Mouse (Mus musculus) bone marrow, adult 2 months (tissue): ENCODE results near the gene Stkld1. TPM values are rescaled to one million over a fixed set of nuclear protein-coding genes. Genes with fewer than 3 reads are reported as not detected.

Experiments
- H3K27ac ChIP-seq: fragments of 200-500 bp; 2 replicates; pipeline ENCODE4 v1.5.1; 2012; ENCODE audit warnings: low read depth, mild to moderate bottlenecking, control low read depth, inconsistent platforms, low read length; ENCODE audit not compliant: control insufficient read depth, poor library complexity, insufficient read depth
- H3K4me1 ChIP-seq: fragments of 200-500 bp; 2 replicates; pipeline ENCODE4 v1.6.1; 2011; ENCODE audit warnings: low read length; ENCODE audit not compliant: control insufficient read depth, insufficient read depth
- H3K4me3 ChIP-seq: fragments of 200-500 bp; replicated peaks from 2 replicates; pipeline ENCODE3; 2011; ENCODE audit warnings: mild to moderate bottlenecking, low read depth, low read length, control low read depth; ENCODE audit not compliant: control insufficient read depth
- CTCF ChIP-seq: fragments of 200-500 bp; IDR thresholded peaks from 2 replicates; pipeline ENCODE4 v1.5.1; 2011; ENCODE audit warnings: low read length, control low read depth; ENCODE audit not compliant: control insufficient read depth, insufficient read depth
- POLR2A ChIP-seq: fragments of 200-500 bp; IDR thresholded peaks from 2 replicates; pipeline ENCODE4 v1.6.1; 2011; ENCODE audit warnings: low read depth, mild to moderate bottlenecking, control low read depth, low read length, borderline replicate concordance; ENCODE audit not compliant: control insufficient read depth
- WGBS: fragments of 180-500 bp; shearing (Covaris S2); methylation state at CpG from one replicate; pipeline ENCODE4 v1.1.7; 2018; 5-methylcytosine and 5-hydroxymethylcytosine counted together
- polyA plus RNA-seq: library from polyadenylated mRNA; stranded (reverse); fragments of >200 nt; gene quantifications from 2 replicates; pipeline ENCODE4 v1.2.4, GENCODE M21; 2011; ENCODE audit warnings: low replicate concordance; ENCODE audit not compliant: missing spikeins, insufficient read depth, insufficient read length

Gene Stkld1
- polyA plus RNA-seq, 1 experiment, result 0.70 TPM

- Histone ChIP-seq H3K27ac (peak within 1 kb of the TSS; percentile 92), H3K4me1 (no peaks in the 10 kb centered on the region; the same call in 1 of the 2 replicates), H3K4me3 (peak within 1 kb of the TSS; percentile 73)
- TF ChIP-seq POLR2A (peak; percentile 58; the same call in 1 of the 2 replicates), CTCF (no peak)
- WGBS, result under 1% methylated on average over 50 of the region's 50 CpGs
Measured at GRCm38 (mm10) chr2:26963923-26964723, 30.3 kb downstream of the Stkld1 start, which contains the start of gene Rexo4. Gene Rexo4 (minus strand): TSS chr2:26964386.

- H3K4me1 ChIP-seq, result no peaks in the 10 kb centered on the region; the same call in 1 of the 2 replicates
- TF ChIP-seq CTCF (no peak), POLR2A (no peak)
- H3K4me3 ChIP-seq, result peak overlapping the region; percentile 73
- no peak overlapping the region; the same call in 1 of the 2 replicates for H3K27ac ChIP-seq
- 18% methylated on average over 14 of the region's 14 CpGs for WGBS
Measured at GRCm38 (mm10) chr2:26964724-26965370, 31.0 kb downstream of the Stkld1 start.

GRCm38 (mm10) chr2:26967262-26967661, 33.4 kb downstream of the Stkld1 start:
- Histone ChIP-seq H3K4me1 (no peaks in the 10 kb centered on the region; the same call in 1 of the 2 replicates), H3K27ac (no peak overlapping the region), H3K4me3 (no peak overlapping the region)
- 77% methylated on average over 2 of the region's 2 CpGs for WGBS
- no peak for TF ChIP-seq POLR2A
- TF ChIP-seq CTCF, result no peak

- Histone ChIP-seq H3K4me1 (no peaks in the 10 kb centered on the region), H3K27ac (no peak within 1 kb of the TSS), H3K4me3 (no peak within 1 kb of the TSS)
- no peak for TF ChIP-seq CTCF
- no peak for TF ChIP-seq POLR2A
- 67% methylated on average over 3 of the region's 3 CpGs for WGBS
Measured at GRCm38 (mm10) chr2:26973116-26973515, 39.3 kb downstream of the Stkld1 start, which contains the start of gene Adamts13. Gene Adamts13 (plus strand): TSS chr2:26973416.

- H3K4me1 ChIP-seq, result no peaks in the 10 kb centered on the region
- TF ChIP-seq CTCF (no peak), POLR2A (no peak)
- H3K27ac ChIP-seq, result no peak overlapping the region
- no peak overlapping the region for H3K4me3 ChIP-seq
- 2% methylated on average over 4 of the region's 4 CpGs for WGBS
Measured at GRCm38 (mm10) chr2:26973960-26974359, 40.1 kb downstream of the Stkld1 start.

- H3K4me1 ChIP-seq, result no peaks in the 10 kb centered on the region
- TF ChIP-seq CTCF (no peak), POLR2A (no peak)
- no peak overlapping the region for H3K27ac ChIP-seq
- no peak overlapping the region for H3K4me3 ChIP-seq
- 65% methylated on average over 1 of the region's 1 CpGs for WGBS
Measured at GRCm38 (mm10) chr2:26980361-26980760, 46.5 kb downstream of the Stkld1 start.

GRCm38 (mm10) chr2:26984179-26984578, 50.3 kb downstream of the Stkld1 start:
- no peak overlapping the region for H3K27ac ChIP-seq
- H3K4me3 ChIP-seq, result no peak overlapping the region
- 71% methylated on average over 2 of the region's 2 CpGs for WGBS
- TF ChIP-seq POLR2A (no peak), CTCF (no peak)
- no peaks in the 10 kb centered on the region for H3K4me1 ChIP-seq

GRCm38 (mm10) chr2:26984640-26985039, 50.8 kb downstream of the Stkld1 start:
- no peak overlapping the region for H3K4me3 ChIP-seq
- WGBS, result 78% methylated on average over 5 of the region's 5 CpGs
- H3K4me1 ChIP-seq, result no peaks in the 10 kb centered on the region
- H3K27ac ChIP-seq, result no peak overlapping the region
- TF ChIP-seq POLR2A, result no peak
- TF ChIP-seq CTCF, result no peak
